Mouse (Mus musculus) B cell, adult (primary cell): ENCODE data around the gene Olfr1416. TPM values are rescaled to one million over a fixed set of nuclear protein-coding genes. Genes with fewer than 3 reads are reported as not detected.

Source experiments
- total RNA-seq: library from RNA; stranded (reverse); gene quantifications from 4 replicates; pipeline ENCODE4 v1.2.4, GENCODE M21; 2023; ENCODE audit not compliant: inconsistent age

Olfr1416 gene
- total RNA-seq, result not detected in 4 replicates

GRCm38 (mm10) chr1:92485013-92485412 is at the start of gene Olfr1416:
TSS of gene Olfr1416 (minus strand) at chr1:92485113.

GRCm38 (mm10) chr1:92518561-92518960 is 33.6 kb upstream of the Olfr1416 start, which contains the start of gene Olfr1414:
TSS of gene Olfr1414 (minus strand) at chr1:92518661.

GRCm38 (mm10) chr1:92496001-92496400 is 11.1 kb upstream of the Olfr1416 start, which contains the start of gene Olfr1415:
TSS of gene Olfr1415 (minus strand) at chr1:92496101.

GRCm38 (mm10) chr1:92473165-92474041 is 11.5 kb downstream of the Olfr1416 start, which contains the start of gene Ndufa10:
TSS of gene Ndufa10 (minus strand) at chr1:92473860.

Other genes starting within 250 kb of the Olfr1416 start
- gene Ndufa10, start 11.3 kb downstream of the Olfr1416 start, total RNA-seq, result 90.6 to 141 TPM (median 102 TPM) in 4 replicates
- gene Olfr1415, start 11.0 kb upstream of the Olfr1416 start, total RNA-seq, result not detected in 4 replicates
- not detected in 4 replicates for gene Olfr1414, start 33.5 kb upstream of the Olfr1416 start, total RNA-seq
- gene Olfr1413, start 86.2 kb upstream of the Olfr1416 start, total RNA-seq, result not detected in 4 replicates
- gene Olfr1412, start 100.7 kb upstream of the Olfr1416 start, total RNA-seq, result not detected in 4 replicates
- gene Olfr1411, start 109.3 kb upstream of the Olfr1416 start, total RNA-seq, result not detected in 4 replicates
- not detected in 4 replicates for gene Olfr1410, start 120.7 kb upstream of the Olfr1416 start, total RNA-seq
- not detected in 4 replicates for gene Olfr12, start 132.7 kb upstream of the Olfr1416 start, total RNA-seq
- 61.9 to 83.1 TPM (median 76.2 TPM) in 4 replicates for gene Cops9, start 156.9 kb upstream of the Olfr1416 start, total RNA-seq
- not detected in 4 replicates for gene Otos, start 163.7 kb upstream of the Olfr1416 start, total RNA-seq